Mouse (Mus musculus) hindbrain, embryonic 14.5 days (tissue): ENCODE results near the gene Npepl1. TPM values are rescaled to one million over a fixed set of nuclear protein-coding genes. Genes with fewer than 3 reads are reported as not detected.

Experiments
- ATAC-seq: fragments of 200-750 bp; cut with Nextera tagmentation; 2 replicates; pipeline ENCODE4 v1.8.0; 2017; ENCODE audit warnings: moderate number of reproducible peaks, mild to moderate bottlenecking, moderate TSS enrichment, moderate library complexity; ENCODE audit not compliant: low FRiP score
- DNase-seq: peaks from one replicate; pipeline ENCODE4 v3.0.0-alpha.2; 2015; ENCODE audit warnings: low spot score
- H3K27ac ChIP-seq: fragments of 300-500 bp; sonication (generic); 2 replicates; pipeline ENCODE4 v1.5.1; 2014; ENCODE audit warnings: mild to moderate bottlenecking, moderate library complexity
- H3K27me3 ChIP-seq: fragments of 300-500 bp; sonication (generic); 2 replicates; pipeline ENCODE4 v1.6.1; 2014; ENCODE audit warnings: mild to moderate bottlenecking, low read length, mixed read lengths; ENCODE audit not compliant: control insufficient read depth, insufficient read depth
- H3K36me3 ChIP-seq: fragments of 300-500 bp; sonication (generic); replicated peaks from 2 replicates; pipeline ENCODE4 v1.6.1; 2014; ENCODE audit not compliant: control insufficient read depth, insufficient read depth
- H3K4me1 ChIP-seq: fragments of 300-500 bp; sonication (generic); replicated peaks from 2 replicates; pipeline ENCODE4 v1.6.1; 2014; ENCODE audit warnings: antibody characterized with exemption, low read length, mixed read lengths; ENCODE audit not compliant: control insufficient read depth, insufficient read depth
- H3K4me2 ChIP-seq: fragments of 300-500 bp; sonication (generic); replicated peaks from 2 replicates; pipeline ENCODE4 v1.6.1; 2014; ENCODE audit warnings: mild to moderate bottlenecking, moderate library complexity
- H3K4me3 ChIP-seq: fragments of 300-500 bp; sonication (generic); replicated peaks from 2 replicates; pipeline ENCODE4 v1.5.1; 2014; ENCODE audit warnings: mild to moderate bottlenecking, low read length
- H3K9ac ChIP-seq: fragments of 300-500 bp; sonication (generic); 2 replicates; pipeline ENCODE4 v1.6.1; 2014
- H3K9me3 ChIP-seq: fragments of 300-500 bp; sonication (generic); 2 replicates; pipeline ENCODE4 v1.6.1; 2016; ENCODE audit warnings: low read length; ENCODE audit not compliant: control insufficient read depth
- WGBS: fragments of 180-500 bp; shearing (Covaris S2); extraction: QIAGEN DNeasy Blood & Tissue Kit; methylation state at CpG from one replicate; pipeline ENCODE4 v1.1.7; 2014; 5-methylcytosine and 5-hydroxymethylcytosine counted together
- polyA plus RNA-seq: library from polyadenylated mRNA; unstranded; fragments of >200 nt; fragmentation: Nextera tagmentation; extraction: Ambion mirVana; gene quantifications from 2 replicates; pipeline ENCODE4 v1.2.1, GENCODE M21; 2014

Npepl1 gene
- polyA plus RNA-seq, 1 experiment from 2014 or later, result 14.6 TPM

- H3K9ac ChIP-seq, result no peak overlapping the region
- H3K9me3 ChIP-seq, result 0 out of 2 replicates have a peak, but pooled peaks cover 4% of the 10 kb centered on the region
Measured at GRCm38 (mm10) chr2:174120631-174121030, 10.5 kb downstream of the Npepl1 start.

DNA sequence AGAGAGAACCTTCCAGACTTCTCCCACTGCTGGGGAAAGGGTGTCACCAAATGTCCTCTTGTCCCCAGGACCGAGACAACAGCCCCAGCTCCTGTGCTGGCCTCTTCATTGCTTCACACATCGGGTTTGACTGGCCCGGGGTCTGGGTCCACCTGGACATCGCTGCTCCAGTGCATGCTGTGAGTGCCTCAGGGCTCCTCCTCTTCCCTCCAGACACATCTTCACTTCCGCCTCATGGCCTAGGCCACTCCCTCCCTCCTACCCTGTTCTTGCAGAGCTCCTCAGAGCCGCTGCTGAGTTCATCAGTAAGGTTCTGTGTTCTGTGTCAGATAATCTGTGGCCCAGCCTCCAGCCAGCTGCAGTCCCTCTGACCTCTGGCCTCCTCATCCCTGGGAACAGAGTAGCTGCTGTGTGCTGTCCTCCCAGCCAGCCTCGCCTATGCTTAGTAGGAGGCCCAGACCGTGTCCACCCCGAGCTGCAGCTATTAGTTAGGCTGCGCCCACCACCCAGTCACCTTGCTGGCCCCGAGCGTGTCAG, 11.3 kb downstream of the Npepl1 start:
- Histone ChIP-seq H3K4me1 (peaks cover under 1% of the 10 kb centered on the region), H3K9ac (no peak overlapping the region), H3K4me2 (no peak overlapping the region), H3K9me3 (0 out of 2 replicates have a peak, but pooled peaks cover 4% of the 10 kb centered on the region), H3K4me3 (no peak overlapping the region), H3K27me3 (no peaks in the 10 kb centered on the region), H3K36me3 (peaks cover 17% of the 10 kb centered on the region; the same call in 1 of the 2 replicates), H3K27ac (no peak overlapping the region)
- DNase-seq, result no peak
- no peak for ATAC-seq
- 83% methylated on average over 12 of the region's 12 CpGs for WGBS

More at GRCm38 (mm10) chr2:174120631-174121030, 10.5 kb downstream of the Npepl1 start:
- 92% methylated on average over 19 of the region's 19 CpGs for WGBS
- no peak for DNase-seq
- Histone ChIP-seq H3K27ac (no peak overlapping the region), H3K4me3 (no peak overlapping the region), H3K36me3 (peaks cover 17% of the 10 kb centered on the region; the same call in 1 of the 2 replicates), H3K27me3 (no peaks in the 10 kb centered on the region), H3K4me1 (no peaks in the 10 kb centered on the region), H3K4me2 (no peak overlapping the region)
- no peak for ATAC-seq

DNA sequence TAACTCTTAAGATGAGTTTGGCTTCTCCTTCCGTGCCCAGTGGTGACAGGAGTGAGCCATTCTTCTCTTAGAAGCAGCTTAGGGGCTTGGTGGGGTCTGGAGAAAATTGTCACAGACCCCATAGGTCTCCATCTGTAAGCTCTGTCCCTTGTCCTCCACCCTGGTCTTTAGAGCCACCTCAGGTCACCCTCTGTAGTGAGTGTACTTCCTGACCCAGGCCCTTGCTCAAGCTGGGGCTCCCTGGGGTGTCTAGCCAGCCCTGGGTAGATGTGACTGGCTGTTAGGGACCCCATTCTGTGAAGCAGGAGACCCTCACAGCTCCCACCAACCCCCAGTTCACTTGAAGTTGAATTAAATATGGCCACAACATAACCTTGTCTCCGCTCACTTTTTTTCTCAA, 12.2 kb downstream of the Npepl1 start:
- 89% methylated on average over 2 of the region's 2 CpGs for WGBS
- no peaks in the 10 kb centered on the region for H3K27me3 ChIP-seq

DNA sequence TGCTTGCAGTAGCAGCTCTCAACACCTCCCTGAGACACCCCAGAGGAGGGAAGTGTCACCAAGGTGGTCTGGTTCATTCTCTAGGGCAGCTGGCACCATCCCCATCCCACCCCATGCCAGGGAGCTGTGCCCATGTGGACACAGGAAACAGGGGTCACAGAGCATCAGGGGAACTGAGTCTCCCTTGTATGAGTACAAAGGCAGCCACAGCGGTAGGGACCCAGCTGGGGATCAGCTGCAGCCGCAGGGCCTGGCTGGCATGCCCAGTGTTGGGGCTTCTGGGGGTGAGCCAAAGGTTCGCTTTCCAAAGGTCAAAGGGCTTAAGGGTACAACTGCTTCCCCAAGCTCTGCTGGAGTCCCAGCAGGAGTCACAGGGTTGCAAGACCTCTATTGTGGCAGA, 13.6 kb downstream of the Npepl1 start:
- no peak overlapping the region for H3K4me3 ChIP-seq
- no peak overlapping the region for H3K27ac ChIP-seq
- no peak overlapping the region for H3K4me2 ChIP-seq
- ATAC-seq (no peak), DNase-seq (no peak)
- H3K9ac ChIP-seq, result no peak overlapping the region
- H3K4me1 ChIP-seq, result peaks cover 13% of the 10 kb centered on the region
- H3K36me3 ChIP-seq, result peaks cover 17% of the 10 kb centered on the region; the same call in 1 of the 2 replicates
- WGBS, result 69% methylated on average over 3 of the region's 3 CpGs
- no peaks in the 10 kb centered on the region for H3K27me3 ChIP-seq
- H3K9me3 ChIP-seq, result 0 out of 2 replicates have a peak, but pooled peaks cover 4% of the 10 kb centered on the region

More for the DNA sequence above, 12.2 kb downstream of the Npepl1 start:
- H3K4me1 ChIP-seq, result peaks cover 9% of the 10 kb centered on the region
- no peak overlapping the region for H3K27ac ChIP-seq
- H3K4me2 ChIP-seq, result no peak overlapping the region
- H3K4me3 ChIP-seq, result no peak overlapping the region
- DNase-seq (no peak), ATAC-seq (no peak)
- H3K9ac ChIP-seq, result no peak overlapping the region
- H3K36me3 ChIP-seq, result peaks cover 17% of the 10 kb centered on the region; the same call in 1 of the 2 replicates
- H3K9me3 ChIP-seq, result 0 out of 2 replicates have a peak, but pooled peaks cover 4% of the 10 kb centered on the region

DNA sequence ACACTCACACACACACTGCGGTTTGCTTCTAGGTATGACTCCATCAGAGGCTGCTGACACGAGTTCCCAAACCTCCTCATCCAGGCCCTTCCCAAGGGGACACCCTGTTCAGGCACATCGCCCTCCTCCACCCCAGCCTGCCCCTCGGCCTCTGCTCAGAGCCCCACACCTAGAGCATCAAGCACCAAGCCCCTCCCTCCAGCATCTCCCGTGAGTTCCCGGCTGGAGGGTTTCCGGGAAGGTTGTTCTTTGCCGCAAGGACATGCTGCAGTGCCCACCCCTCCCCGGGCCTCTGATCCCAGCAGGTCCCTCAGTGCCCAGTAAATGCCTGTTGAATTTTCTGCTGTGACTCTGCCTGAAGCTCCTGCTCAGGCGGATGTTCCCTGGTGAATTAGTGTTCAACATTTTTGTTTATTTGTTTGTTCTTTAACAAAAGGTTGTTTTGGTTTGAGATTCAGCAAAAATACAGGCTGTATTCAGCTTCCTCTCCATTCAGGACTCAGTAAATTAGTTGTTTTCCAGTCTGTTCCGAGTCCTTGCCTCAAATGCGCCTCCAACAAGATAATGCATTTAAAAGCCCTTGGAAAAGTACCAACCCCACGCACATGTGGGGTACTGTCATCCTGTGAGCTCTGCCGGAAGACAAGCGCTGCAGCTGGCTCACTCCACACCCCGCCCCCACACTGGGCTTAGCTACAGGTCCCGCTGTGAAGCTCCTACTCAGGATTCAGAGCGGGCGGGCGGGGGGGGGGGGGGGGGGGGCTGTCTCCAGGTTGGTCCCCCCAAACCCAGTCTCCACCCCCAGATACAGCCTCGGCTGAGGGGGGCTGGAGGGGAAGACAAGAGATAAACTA, 16.6 kb downstream of the Npepl1 start:
- peak; percentile 65 for DNase-seq
- Histone ChIP-seq H3K9me3 (0 out of 2 replicates have a peak, but pooled peaks cover 4% of the 10 kb centered on the region), H3K4me1 (peaks cover 13% of the 10 kb centered on the region), H3K27me3 (no peaks in the 10 kb centered on the region), H3K27ac (0 out of 2 replicates have a peak overlapping the region, but pooled peaks have one; percentile 38), H3K9ac (no peak overlapping the region), H3K4me2 (peak overlapping the region; percentile 37), H3K4me3 (no peak overlapping the region), H3K36me3 (peaks cover 3% of the 10 kb centered on the region; the same call in 1 of the 2 replicates)
- 10% methylated on average over 20 of the region's 21 CpGs for WGBS
- ATAC-seq, result peak; percentile 72

DNA sequence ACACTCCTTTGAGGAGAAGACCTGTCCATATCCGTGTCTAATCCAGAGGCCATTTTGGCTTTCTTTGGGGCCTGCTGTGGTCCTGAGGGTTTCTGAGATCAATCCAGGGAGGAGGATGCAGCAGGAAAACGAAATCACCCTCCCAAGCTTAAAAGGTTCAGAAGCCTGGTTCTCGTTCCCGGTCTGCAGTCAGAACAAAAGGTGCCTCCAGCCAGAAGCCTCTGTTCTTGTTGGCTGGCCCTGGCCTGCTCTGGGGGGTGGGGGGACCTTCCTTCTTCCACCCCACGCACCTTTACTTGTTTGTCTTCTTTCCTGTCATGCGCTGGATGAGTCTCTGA, 17.2 kb downstream of the Npepl1 start:
- peaks cover 13% of the 10 kb centered on the region for H3K4me1 ChIP-seq
- 0 out of 2 replicates have a peak, but pooled peaks cover 4% of the 10 kb centered on the region for H3K9me3 ChIP-seq
- no peaks in the 10 kb centered on the region for H3K27me3 ChIP-seq
- no peak for ATAC-seq
- H3K36me3 ChIP-seq, result no peaks in the 10 kb centered on the region; the same call in 1 of the 2 replicates
- H3K27ac ChIP-seq, result 0 out of 2 replicates have a peak overlapping the region, but pooled peaks have one; percentile 38
- DNase-seq, result no peak
- WGBS, result 22% methylated on average over 6 of the region's 6 CpGs
- peak overlapping the region; percentile 37 for H3K4me2 ChIP-seq
- no peak overlapping the region for H3K4me3 ChIP-seq
- H3K9ac ChIP-seq, result no peak overlapping the region

- Histone ChIP-seq H3K9ac (no peak overlapping the region), H3K27me3 (no peaks in the 10 kb centered on the region), H3K4me1 (peaks cover 13% of the 10 kb centered on the region), H3K4me3 (no peak overlapping the region), H3K4me2 (no peak overlapping the region), H3K36me3 (no peaks in the 10 kb centered on the region), H3K9me3 (0 out of 2 replicates have a peak, but pooled peaks cover 4% of the 10 kb centered on the region), H3K27ac (no peak overlapping the region)
- DNase-seq (no peak), ATAC-seq (no peak)
- WGBS, result 91% methylated on average over 6 of the region's 6 CpGs
Measured at GRCm38 (mm10) chr2:174128926-174129325, 18.8 kb downstream of the Npepl1 start.

GRCm38 (mm10) chr2:174130468-174131097, 20.4 kb downstream of the Npepl1 start:
- H3K9ac ChIP-seq, result no peak overlapping the region

More at GRCm38 (mm10) chr2:174130468-174131097, 20.4 kb downstream of the Npepl1 start:
- Histone ChIP-seq H3K4me1 (peaks cover 13% of the 10 kb centered on the region), H3K9me3 (no peaks in the 10 kb centered on the region), H3K27ac (no peak overlapping the region), H3K36me3 (no peaks in the 10 kb centered on the region), H3K4me2 (no peak overlapping the region), H3K4me3 (no peak overlapping the region), H3K27me3 (no peaks in the 10 kb centered on the region)
- DNase-seq (no peak), ATAC-seq (no peak)
- WGBS, result 89% methylated on average over 8 of the region's 8 CpGs
